Comparison of ENCODE assay signal across 21 mouse cellular contexts in the genomic region with DNA sequence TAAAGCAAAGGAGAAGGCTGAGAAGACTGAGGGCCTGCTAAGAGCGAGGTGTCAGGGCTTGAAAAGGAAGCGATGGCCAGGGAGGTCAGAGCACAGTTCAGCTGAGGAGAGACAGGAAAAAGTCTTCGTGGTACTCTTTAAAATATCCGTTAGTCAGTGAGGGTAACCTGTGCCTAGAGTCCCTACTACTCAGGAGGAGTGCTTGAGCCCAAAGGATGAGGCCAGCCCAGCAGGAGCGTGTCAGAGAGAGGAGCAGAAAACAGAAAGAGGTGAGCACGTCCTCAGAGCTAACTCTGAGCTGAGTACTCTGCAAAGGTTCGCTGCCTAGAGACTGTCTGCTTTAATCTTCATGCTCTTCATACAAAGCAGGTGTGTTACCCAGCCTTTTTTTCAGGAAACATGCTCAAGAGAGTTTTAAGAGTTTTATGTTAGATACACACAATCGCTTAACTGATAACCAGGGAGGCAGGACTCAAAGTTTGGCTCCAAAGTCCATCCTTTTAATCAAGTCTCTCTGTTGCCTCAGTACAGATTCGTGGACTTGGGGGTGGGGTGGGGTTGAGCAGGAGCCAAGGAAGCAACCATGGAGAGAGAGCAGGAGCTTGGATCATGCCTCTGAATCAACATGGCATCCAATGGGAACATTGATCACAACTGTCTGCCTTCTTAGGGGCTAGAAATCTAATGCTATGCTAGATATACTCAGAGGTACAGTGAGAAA.
DNase-seq lines count a peak whose midpoint lies in the region; ATAC-seq and TF ChIP-seq lines count a peak whose summit lies in the region.
"Had no signal": no experiment of that assay in that cellular context is flagged by ENCODE, and none has a peak within 500 bp of the region (broad histone marks: within the 10 kb centered on the region; RNA-seq: fewer than 3 reads in every experiment).

No protein-coding gene starts in this region.

- H3K4me3 ChIP-seq in kidney, embryonic 15.5 days (replicated peaks): no peak overlapping the region
- no peak overlapping the region for H3K4me3 ChIP-seq in kidney, embryonic 16.5 days (ENCODE audit: low read length)
- no peak overlapping the region for H3K4me3 ChIP-seq in liver, embryonic 14.5 days (ENCODE audit: insufficient read depth in 1 of 2, low read depth in 2 of 2, low read length in 2 of 2)
- H3K4me3 ChIP-seq in stomach, postnatal 0 days (ENCODE audit: low read depth, low read length): no peak overlapping the region
- H3K4me3 ChIP-seq in hindbrain, embryonic 16.5 days (ENCODE audit: low read length): no peak overlapping the region
- H3K4me3 ChIP-seq in neural tube, embryonic 15.5 days (replicated peaks): no peak overlapping the region
- H3K4me3 ChIP-seq: embryonic facial prominence, embryonic 12.5 days; layer of hippocampus, adult 2 months; left cerebral cortex, adult 2 months; limb, embryonic 10.5 days; neural tube, embryonic 12.5 days had no signal

- ATAC-seq in kidney, embryonic 15.5 days (replicated peaks; ENCODE audit: low FRiP score): no peak
- no peak for ATAC-seq in kidney, embryonic 16.5 days (ENCODE audit: low FRiP score, low TSS enrichment)
- ATAC-seq in liver, embryonic 14.5 days (ENCODE audit: insufficient read depth): peak; percentile 47
- ATAC-seq in stomach, postnatal 0 days (ENCODE audit: low FRiP score, low TSS enrichment): peak; percentile 77
- no peak for ATAC-seq in activated CD4-positive, CD25-positive, alpha-beta regulatory T cell, adult 4 months
- ATAC-seq in hindbrain, embryonic 16.5 days: no peak
- ATAC-seq in neural tube, embryonic 15.5 days (ENCODE audit: low FRiP score): no peak
- ATAC-seq: forebrain, embryonic 16.5 days had no signal

- H3K27me3 ChIP-seq in kidney, embryonic 15.5 days: no peaks in the 10 kb centered on the region
- no peaks in the 10 kb centered on the region for H3K27me3 ChIP-seq in kidney, embryonic 16.5 days (ENCODE audit: insufficient read depth, low read length)
- no peaks in the 10 kb centered on the region for H3K27me3 ChIP-seq in liver, embryonic 14.5 days (ENCODE audit: control insufficient read depth, insufficient read depth, low read length)
- H3K27me3 ChIP-seq in stomach, postnatal 0 days (ENCODE audit: control insufficient read depth, insufficient read depth, low read length): no peaks in the 10 kb centered on the region
- no peaks in the 10 kb centered on the region for H3K27me3 ChIP-seq in hindbrain, embryonic 16.5 days (replicated peaks; ENCODE audit: control insufficient read depth, insufficient read depth, low read length)
- no peaks in the 10 kb centered on the region for H3K27me3 ChIP-seq in neural tube, embryonic 15.5 days (replicated peaks)
- H3K27me3 ChIP-seq: embryonic facial prominence, embryonic 12.5 days; neural tube, embryonic 12.5 days had no signal

- WGBS in kidney, embryonic 15.5 days: 85% methylated on average over 9 of the region's 9 CpGs
- WGBS in kidney, embryonic 16.5 days: 80% methylated on average over 9 of the region's 9 CpGs
- 72% methylated on average over 9 of the region's 9 CpGs for WGBS in liver, embryonic 14.5 days (ENCODE audit: insufficient replicate concordance)
- 75% methylated on average over 9 of the region's 9 CpGs for WGBS in stomach, postnatal 0 days
- WGBS in hindbrain, embryonic 16.5 days: 89% methylated on average over 9 of the region's 9 CpGs
- 87% methylated on average over 9 of the region's 9 CpGs for WGBS in neural tube, embryonic 15.5 days

- H3K4me1 ChIP-seq in kidney, embryonic 15.5 days: no peaks in the 10 kb centered on the region
- H3K4me1 ChIP-seq in kidney, embryonic 16.5 days (ENCODE audit: insufficient read depth, low read length): no peaks in the 10 kb centered on the region
- peaks cover 0 to 2% of the 10 kb centered on the region in 2 experiments; a peak in 1 of 4 replicates for H3K4me1 ChIP-seq in liver, embryonic 14.5 days (replicated peaks; ENCODE audit: control insufficient read depth in 2 of 2, insufficient read depth in 2 of 2, low read length in 1 of 2)
- H3K4me1 ChIP-seq in stomach, postnatal 0 days (replicated peaks; ENCODE audit: control insufficient read depth, insufficient read depth): no peaks in the 10 kb centered on the region
- H3K4me1 ChIP-seq in hindbrain, embryonic 16.5 days (ENCODE audit: control insufficient read depth, insufficient read depth, low read depth, low read length): no peaks in the 10 kb centered on the region
- H3K4me1 ChIP-seq in neural tube, embryonic 15.5 days: no peaks in the 10 kb centered on the region
- H3K4me1 ChIP-seq: embryonic facial prominence, embryonic 12.5 days; neural tube, embryonic 12.5 days had no signal

- H3K9me3 ChIP-seq in kidney, embryonic 15.5 days (replicated peaks): no peaks in the 10 kb centered on the region
- no peaks in the 10 kb centered on the region for H3K9me3 ChIP-seq in kidney, embryonic 16.5 days (ENCODE audit: low read length)
- no peaks in the 10 kb centered on the region for H3K9me3 ChIP-seq in liver, embryonic 14.5 days (ENCODE audit: control insufficient read depth, low read length)
- H3K9me3 ChIP-seq in stomach, postnatal 0 days (ENCODE audit: control insufficient read depth, low read length): no peaks in the 10 kb centered on the region
- H3K9me3 ChIP-seq in hindbrain, embryonic 16.5 days (ENCODE audit: control insufficient read depth, low read length): no peaks in the 10 kb centered on the region
- no peaks in the 10 kb centered on the region for H3K9me3 ChIP-seq in neural tube, embryonic 15.5 days (replicated peaks)
- H3K9me3 ChIP-seq: embryonic facial prominence, embryonic 12.5 days; limb, embryonic 10.5 days; neural tube, embryonic 12.5 days had no signal

- peak; percentile 70 for DNase-seq in kidney, adult 18-20 months
- DNase-seq in liver, embryonic 14.5 days (ENCODE audit: low read depth in 3 of 3, low spot score in 3 of 3): no peak
- peak; percentile 65 for DNase-seq in stomach, postnatal 0 days (ENCODE audit: low spot score)
- DNase-seq: adrenal gland, postnatal 14 days; cerebellum, adult 2 months; heart, adult 18-20 months; lung, embryonic 14.5 days; lung, postnatal 4 days; thymus, adult 2 months had no signal

- TF ChIP-seq EP300 in liver, embryonic 14.5 days (IDR thresholded peaks at IDR 0.05; ENCODE audit: low read depth): no peak
- TF ChIP-seq EP300 in stomach, postnatal 0 days (optimal IDR thresholded peaks at IDR 0.05): no peak

- no peak overlapping the region for H3K9ac ChIP-seq in kidney, embryonic 15.5 days
- H3K9ac ChIP-seq in kidney, embryonic 16.5 days (replicated peaks; ENCODE audit: low read length): no peak overlapping the region
- no peak overlapping the region for H3K9ac ChIP-seq in liver, embryonic 14.5 days (replicated peaks)
- H3K9ac ChIP-seq in stomach, postnatal 0 days (ENCODE audit: low read length): no peak overlapping the region
- H3K9ac ChIP-seq in hindbrain, embryonic 16.5 days (ENCODE audit: low read depth, low read length): no peak overlapping the region
- H3K9ac ChIP-seq in neural tube, embryonic 15.5 days (replicated peaks): no peak overlapping the region
- H3K9ac ChIP-seq: embryonic facial prominence, embryonic 12.5 days; lung, embryonic 14.5 days; neural tube, embryonic 12.5 days had no signal

- H3K36me3 ChIP-seq in kidney, embryonic 15.5 days: peaks cover 54% of the 10 kb centered on the region
- peaks cover 20% of the 10 kb centered on the region; the same call in 1 of the 2 replicates for H3K36me3 ChIP-seq in kidney, embryonic 16.5 days (ENCODE audit: insufficient read depth, low read length)
- peaks cover 5% of the 10 kb centered on the region; the same call in 1 of the 2 replicates for H3K36me3 ChIP-seq in liver, embryonic 14.5 days (replicated peaks; ENCODE audit: control insufficient read depth, insufficient read depth, low read depth)
- H3K36me3 ChIP-seq in stomach, postnatal 0 days (ENCODE audit: control insufficient read depth, insufficient read depth, low read length): peaks cover 8% of the 10 kb centered on the region; the same call in 1 of the 2 replicates
- H3K36me3 ChIP-seq in hindbrain, embryonic 16.5 days (ENCODE audit: control insufficient read depth, insufficient read depth, low read length): no peaks in the 10 kb centered on the region
- no peaks in the 10 kb centered on the region for H3K36me3 ChIP-seq in neural tube, embryonic 15.5 days

- H3K4me2 ChIP-seq in kidney, embryonic 15.5 days: no peak overlapping the region
- H3K4me2 ChIP-seq in kidney, embryonic 16.5 days (replicated peaks; ENCODE audit: low read depth, low read length): no peak overlapping the region
- H3K4me2 ChIP-seq in liver, embryonic 14.5 days (ENCODE audit: low read depth): no peak overlapping the region
- no peak overlapping the region for H3K4me2 ChIP-seq in stomach, postnatal 0 days (replicated peaks; ENCODE audit: low read depth)
- H3K4me2 ChIP-seq in hindbrain, embryonic 16.5 days (ENCODE audit: low read length): no peak overlapping the region
- H3K4me2 ChIP-seq in neural tube, embryonic 15.5 days: no peak overlapping the region
- H3K4me2 ChIP-seq: embryonic facial prominence, embryonic 12.5 days; lung, embryonic 14.5 days; midbrain, embryonic 11.5 days; neural tube, embryonic 12.5 days had no signal

- TF ChIP-seq CTCF in liver, embryonic 14.5 days (IDR thresholded peaks at IDR 0.05; ENCODE audit: low read depth): no peak
- TF ChIP-seq CTCF in stomach, postnatal 0 days (IDR thresholded peaks at IDR 0.05; ENCODE audit: low read depth): no peak

- no peak overlapping the region for H3K27ac ChIP-seq in kidney, embryonic 15.5 days
- peak overlapping the region; percentile 46; the same call in 1 of the 2 replicates for H3K27ac ChIP-seq in kidney, embryonic 16.5 days (ENCODE audit: low read length)
- H3K27ac ChIP-seq in liver, embryonic 14.5 days: no peak overlapping the region
- H3K27ac ChIP-seq in stomach, postnatal 0 days (replicated peaks): no peak overlapping the region
- H3K27ac ChIP-seq in hindbrain, embryonic 16.5 days (ENCODE audit: low read depth, low read length): no peak overlapping the region
- no peak overlapping the region for H3K27ac ChIP-seq in neural tube, embryonic 15.5 days (replicated peaks)
- H3K27ac ChIP-seq: embryonic facial prominence, embryonic 12.5 days; layer of hippocampus, adult 2 months; left cerebral cortex, adult 2 months; limb, embryonic 10.5 days; neural tube, embryonic 12.5 days had no signal

Comparison
In these comparisons a context has a peak if more than half of its experiments do, and no peak if none do; other contexts are left out.
1. DNase-seq: peak in kidney, adult 18-20 months (single experiment) and stomach, postnatal 0 days (single experiment); none in liver, embryonic 14.5 days (0 of 3).
2. ATAC-seq: peak in liver, embryonic 14.5 days (single experiment) and stomach, postnatal 0 days (single experiment); none in kidney, embryonic 15.5 days (single experiment), kidney, embryonic 16.5 days (single experiment), activated CD4-positive, CD25-positive, alpha-beta regulatory T cell, adult 4 months (single experiment), hindbrain, embryonic 16.5 days (single experiment) and neural tube, embryonic 15.5 days (single experiment).